Mouse (Mus musculus): ENCODE measurements around the gene Socs2.

DNA sequence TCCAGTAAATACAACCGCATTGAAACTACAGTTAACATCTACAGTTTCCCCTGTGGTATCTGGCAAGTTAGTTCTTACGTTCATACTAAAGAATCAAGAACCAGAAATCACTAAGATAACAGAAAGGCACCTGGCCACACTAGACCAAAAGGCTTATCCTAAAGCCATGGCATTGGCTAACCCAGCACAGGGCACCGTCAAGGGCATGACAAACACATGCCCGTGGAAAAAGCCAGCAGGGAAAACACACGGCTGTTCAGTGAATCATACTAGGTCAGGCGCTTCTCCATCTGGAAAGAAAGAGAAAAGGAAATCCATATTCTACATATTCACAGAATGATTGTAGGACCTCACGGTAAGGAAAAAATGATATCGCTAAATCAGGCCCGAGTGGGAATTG is 26.1 kb downstream of the Socs2 start:
- no peak for TF ChIP-seq CTCF (conservative IDR thresholded peaks at IDR 0.05; ENCODE audit: low read length)
- TF ChIP-seq NANOG (IDR thresholded peaks at IDR 0.05; ENCODE audit: borderline replicate concordance, low read length), result no peak
- TF ChIP-seq POU5F1 (IDR thresholded peaks at IDR 0.05; ENCODE audit: borderline replicate concordance, low read length), result no peak
